Mouse (Mus musculus): ENCODE measurements at regions not wholly inside any gene's neighbourhood (a gene's known extent, or its start where the extent isn't known, plus 50 kb on each side); places are given as distances from the start of the nearest gene placed in this dataset.
A peak's percentile ranks its signal among the peaks of the same experiment; 100 is the strongest.

DNA sequence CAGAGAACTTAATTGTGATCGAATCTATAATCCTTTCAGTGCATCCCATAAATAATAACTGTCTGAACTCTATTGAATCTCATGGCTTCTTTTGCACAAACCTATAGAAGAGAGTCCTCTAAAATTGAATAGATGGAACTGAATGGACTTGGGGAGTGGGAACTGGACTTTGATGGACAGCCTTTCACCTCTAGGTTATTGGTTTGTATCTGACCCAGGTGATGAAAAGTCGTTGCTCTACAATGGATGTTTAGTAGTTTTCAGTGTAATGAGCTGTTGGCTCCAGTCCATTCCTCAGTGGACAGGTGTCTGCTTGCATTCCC is 216.3 kb downstream of the Tmem161b start:
- WGBS, result 73% methylated on average over 2 of the region's 2 CpGs
- no peak overlapping the region for H3K9ac ChIP-seq (ENCODE audit: low read depth, low read length)
- no peaks in the 10 kb centered on the region for H3K9me3 ChIP-seq (ENCODE audit: control insufficient read depth, low read length)
- H3K27me3 ChIP-seq (replicated peaks; ENCODE audit: control insufficient read depth, insufficient read depth, low read length), result no peaks in the 10 kb centered on the region
- no peaks in the 10 kb centered on the region for H3K36me3 ChIP-seq (ENCODE audit: control insufficient read depth, insufficient read depth, low read length)
- no peak overlapping the region for H3K4me2 ChIP-seq (ENCODE audit: low read length)
- H3K4me1 ChIP-seq (ENCODE audit: control insufficient read depth, insufficient read depth, low read depth, low read length), result no peaks in the 10 kb centered on the region
- H3K27ac ChIP-seq (ENCODE audit: low read depth, low read length), result no peak overlapping the region
- ATAC-seq, result no peak
- no peak overlapping the region for H3K4me3 ChIP-seq (ENCODE audit: low read length)

DNA sequence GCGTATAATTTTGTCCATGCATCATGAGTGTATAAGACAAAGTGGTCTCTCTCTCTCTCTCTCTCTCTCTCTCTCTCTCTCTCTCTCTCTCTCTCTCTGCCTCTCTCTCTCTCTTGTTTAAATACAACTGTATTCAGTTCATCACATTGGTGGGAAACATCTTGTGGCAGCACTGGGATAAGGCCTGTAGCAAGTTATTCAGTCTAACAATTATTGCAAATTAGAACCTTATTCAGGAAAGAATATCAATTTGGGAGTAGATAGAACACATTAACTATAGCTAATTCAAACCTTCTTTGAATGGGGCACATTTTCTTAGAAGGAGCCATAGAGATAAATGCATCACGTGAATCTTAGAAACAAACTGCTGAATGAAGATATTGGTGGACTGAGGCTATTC is 226.4 kb downstream of the Tmem161b start:
- 44% methylated on average over 2 of the region's 2 CpGs for WGBS
- H3K27ac ChIP-seq (ENCODE audit: low read depth, low read length), result peak overlapping the region; percentile 35
- no peaks in the 10 kb centered on the region; the same call in 1 of the 2 replicates for H3K4me1 ChIP-seq (ENCODE audit: control insufficient read depth, insufficient read depth, low read depth, low read length)
- H3K9ac ChIP-seq (ENCODE audit: low read depth, low read length), result no peak overlapping the region
- H3K4me3 ChIP-seq (ENCODE audit: low read length), result no peak overlapping the region
- no peaks in the 10 kb centered on the region for H3K36me3 ChIP-seq (ENCODE audit: control insufficient read depth, insufficient read depth, low read length)
- no peak overlapping the region for H3K4me2 ChIP-seq (ENCODE audit: low read length)
- no peaks in the 10 kb centered on the region for H3K27me3 ChIP-seq (replicated peaks; ENCODE audit: control insufficient read depth, insufficient read depth, low read length)
- no peaks in the 10 kb centered on the region for H3K9me3 ChIP-seq (ENCODE audit: control insufficient read depth, low read length)
- peak; percentile 37; the same call in 1 of the 2 replicates for ATAC-seq

DNA sequence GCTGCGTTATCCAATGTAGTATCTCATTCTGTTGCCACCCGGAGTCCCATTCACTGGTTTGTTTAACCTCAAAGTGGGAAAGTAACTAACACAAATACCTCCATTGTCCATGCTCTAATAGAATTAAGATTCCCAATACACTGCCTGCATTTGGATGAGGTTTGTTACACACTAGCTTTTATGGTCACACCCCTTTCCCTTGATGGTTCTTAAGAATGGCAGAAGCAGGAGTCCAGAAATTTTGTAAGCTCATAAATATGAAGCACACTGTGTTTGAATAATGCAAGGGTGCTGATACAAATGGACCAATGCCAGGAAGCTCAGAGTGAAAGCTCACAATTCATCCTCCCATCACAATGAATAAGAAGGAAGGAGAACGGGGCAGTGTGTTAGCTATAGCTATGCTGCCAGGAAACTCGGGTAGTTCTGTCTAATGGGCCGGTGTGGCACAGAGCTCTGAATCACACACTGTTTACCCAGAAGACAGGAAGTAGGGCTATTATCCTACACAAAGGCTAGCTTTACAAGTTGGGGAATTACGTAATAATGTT is 227.0 kb downstream of the Tmem161b start:
- Histone ChIP-seq H3K27ac (ENCODE audit: low read depth, low read length) (peak overlapping the region; percentile 64; the same call in 1 of the 2 replicates), H3K4me1 (ENCODE audit: control insufficient read depth, insufficient read depth, low read depth, low read length) (no peaks in the 10 kb centered on the region; the same call in 1 of the 2 replicates)

More for the DNA sequence above, 227.0 kb downstream of the Tmem161b start:
- no peaks in the 10 kb centered on the region for H3K9me3 ChIP-seq (ENCODE audit: control insufficient read depth, low read length)
- peak; percentile 99 for ATAC-seq
- no peaks in the 10 kb centered on the region for H3K27me3 ChIP-seq (replicated peaks; ENCODE audit: control insufficient read depth, insufficient read depth, low read length)
- no peak overlapping the region for H3K9ac ChIP-seq (ENCODE audit: low read depth, low read length)
- H3K4me2 ChIP-seq (ENCODE audit: low read length), result no peak overlapping the region; the same call in 1 of the 2 replicates
- no peaks in the 10 kb centered on the region for H3K36me3 ChIP-seq (ENCODE audit: control insufficient read depth, insufficient read depth, low read length)
- H3K4me3 ChIP-seq (ENCODE audit: low read length), result no peak overlapping the region
- WGBS, result 14% methylated on average over 6 of the region's 6 CpGs

Measured in hindbrain, embryonic 16.5 days (tissue).